Mouse (Mus musculus) liver, embryonic 14.5 days (tissue): ENCODE measurements at regions not wholly inside any gene's neighbourhood (a gene's known extent, or its start where the extent isn't known, plus 50 kb on each side); places are given as distances from the start of the nearest gene placed in this dataset.

Source experiments
- ATAC-seq: fragments of 200-750 bp; cut with Nextera tagmentation; 2 replicates; pipeline ENCODE4 v1.8.0; 2017; ENCODE audit warnings: moderate number of reproducible peaks, mild to moderate bottlenecking, moderate library complexity; ENCODE audit not compliant: insufficient read depth
- DNase-seq, 3 experiments: peaks; one replicate each; pipeline ENCODE4 v3.0.0-alpha.2; 2012 to 2013; ENCODE audit warnings: low read depth in 3 of 3, low spot score in 3 of 3
- H3K27ac ChIP-seq: fragments of 300-500 bp; sonication (generic); 2 replicates; pipeline ENCODE4 v1.5.1; 2014; ENCODE audit warnings: moderate library complexity, mild to moderate bottlenecking, control low read depth, inconsistent platforms
- H3K27me3 ChIP-seq: fragments of 300-500 bp; sonication (generic); 2 replicates; pipeline ENCODE4 v1.6.1; 2014; ENCODE audit warnings: mild to moderate bottlenecking, low read length, moderate library complexity; ENCODE audit not compliant: control insufficient read depth, insufficient read depth
- H3K36me3 ChIP-seq: fragments of 300-500 bp; sonication (generic); replicated peaks from 2 replicates; pipeline ENCODE4 v1.6.1; 2014; ENCODE audit warnings: low read depth; ENCODE audit not compliant: control insufficient read depth, insufficient read depth
- H3K4me1 ChIP-seq, 2 experiments: fragments of 200-500 bp in 1 of 2; fragments of 300-500 bp in 1 of 2; sonication (generic) in 1 of 2; replicated peaks; 2 replicates each; pipeline ENCODE4 v1.6.1; 2012 to 2014; ENCODE audit warnings: antibody characterized with exemption in 1 of 2, inconsistent platforms in 1 of 2, low read length in 1 of 2; ENCODE audit not compliant: control insufficient read depth in 2 of 2, insufficient read depth in 2 of 2
- H3K4me2 ChIP-seq: fragments of 300-500 bp; sonication (generic); 2 replicates; pipeline ENCODE4 v1.6.1; 2014; ENCODE audit warnings: low read depth, mild to moderate bottlenecking, control low read depth, moderate library complexity
- H3K4me3 ChIP-seq, 2 experiments: fragments of 200-500 bp in 1 of 2; fragments of 300-500 bp in 1 of 2; sonication (generic) in 1 of 2; 2 replicates each; pipeline ENCODE4 v1.5.1; 2012 to 2014; ENCODE audit warnings: low read depth in 2 of 2, low read length in 2 of 2, mild to moderate bottlenecking in 2 of 2, control low read depth in 1 of 2, inconsistent platforms in 1 of 2, moderate library complexity in 1 of 2; ENCODE audit not compliant: insufficient read depth in 1 of 2
- H3K9ac ChIP-seq: fragments of 300-500 bp; sonication (generic); replicated peaks from 2 replicates; pipeline ENCODE4 v1.6.1; 2014; ENCODE audit warnings: mild to moderate bottlenecking, control low read depth, moderate library complexity
- H3K9me3 ChIP-seq: fragments of 300-500 bp; sonication (generic); 2 replicates; pipeline ENCODE4 v1.6.1; 2016; ENCODE audit warnings: low read length, mixed read lengths; ENCODE audit not compliant: control insufficient read depth
- CTCF ChIP-seq: IDR thresholded peaks from 2 replicates; pipeline ENCODE4 v1.5.1; 2016; ENCODE audit warnings: antibody characterized with exemption, low read depth, control low read depth
- EP300 ChIP-seq: IDR thresholded peaks from 2 replicates; pipeline ENCODE4 v1.6.1; 2016; ENCODE audit warnings: antibody characterized with exemption, low read depth
- WGBS: fragments of 180-500 bp; shearing (Covaris S2); extraction: QIAGEN DNeasy Blood & Tissue Kit; methylation state at CpG from one replicate; pipeline ENCODE4 v1.1.7; 2014; ENCODE audit not compliant: insufficient replicate concordance; 5-methylcytosine and 5-hydroxymethylcytosine counted together

DNA sequence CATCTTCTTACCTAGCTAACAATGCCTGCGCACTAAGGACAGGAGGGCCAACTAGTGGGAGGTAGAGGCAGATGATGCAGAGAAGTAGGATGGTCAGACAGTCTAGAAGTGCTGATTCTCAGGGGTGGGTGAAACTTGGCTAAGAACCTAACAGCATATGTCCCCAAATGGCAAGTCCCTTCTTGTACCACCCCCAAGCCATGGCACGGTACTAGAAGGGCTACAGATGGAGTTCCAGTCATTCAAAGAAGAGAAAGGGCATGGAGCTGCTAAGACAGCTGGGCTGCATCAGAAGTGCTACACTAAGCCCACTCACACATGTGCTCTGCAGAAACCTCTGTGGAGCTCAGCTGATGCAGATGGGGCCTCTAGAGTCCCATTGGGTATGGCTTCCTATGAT, 2078.8 kb upstream of the Lrrc6 start:
- no peaks in the 10 kb centered on the region for H3K36me3 ChIP-seq
- WGBS: 58% methylated on average over 2 of the region's 2 CpGs

DNA sequence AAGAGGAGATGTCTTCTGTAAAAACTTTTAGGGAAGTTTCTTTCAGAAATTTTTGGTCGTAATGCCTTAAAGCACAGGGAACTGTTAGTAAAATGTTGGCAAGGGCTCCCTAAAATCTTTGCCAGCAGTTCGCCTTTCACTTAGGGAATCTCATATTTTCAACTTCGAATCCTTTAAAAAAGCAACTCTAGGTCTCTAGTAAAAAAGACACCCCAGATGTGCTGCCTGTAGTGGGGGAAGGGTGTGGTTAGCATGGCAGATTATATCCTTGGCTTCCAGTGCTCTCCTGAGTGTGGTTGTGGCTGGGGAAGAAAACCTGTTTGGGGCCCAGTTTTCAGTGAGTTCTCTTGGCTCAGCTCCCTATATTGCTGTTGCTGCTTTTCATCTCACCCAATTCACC, 2059.9 kb upstream of the Lrrc6 start:
- no peak overlapping the region for H3K27ac ChIP-seq
- no peaks in the 10 kb centered on the region for H3K9me3 ChIP-seq
- 51% methylated on average over 3 of the region's 3 CpGs for WGBS
- H3K4me3 ChIP-seq: no peak overlapping the region
- H3K4me2 ChIP-seq: no peak overlapping the region
- ATAC-seq (no peak), DNase-seq (no peak)
- H3K27me3 ChIP-seq: no peaks in the 10 kb centered on the region
- TF ChIP-seq CTCF (no peak), EP300 (no peak)
- no peaks in the 10 kb centered on the region for H3K4me1 ChIP-seq
- H3K36me3 ChIP-seq: no peaks in the 10 kb centered on the region
- no peak overlapping the region for H3K9ac ChIP-seq

More for the DNA sequence above, 2078.8 kb upstream of the Lrrc6 start:
- no peak overlapping the region for H3K4me3 ChIP-seq
- H3K9me3 ChIP-seq: no peaks in the 10 kb centered on the region
- ATAC-seq (no peak), DNase-seq (no peak)
- no peaks in the 10 kb centered on the region for H3K4me1 ChIP-seq
- no peaks in the 10 kb centered on the region for H3K27me3 ChIP-seq
- H3K9ac ChIP-seq: no peak overlapping the region
- TF ChIP-seq EP300: no peak
- TF ChIP-seq CTCF: no peak
- no peak overlapping the region for H3K4me2 ChIP-seq
- H3K27ac ChIP-seq: no peak overlapping the region

GRCm38 (mm10) chr15:68556133-68556532, 2055.4 kb upstream of the Lrrc6 start:
- H3K36me3 ChIP-seq: no peaks in the 10 kb centered on the region
- H3K4me3 ChIP-seq: no peak overlapping the region
- no peaks in the 10 kb centered on the region for H3K27me3 ChIP-seq
- DNase-seq (no peak), ATAC-seq (no peak)
- no peaks in the 10 kb centered on the region for H3K4me1 ChIP-seq
- no peak overlapping the region for H3K9ac ChIP-seq
- H3K4me2 ChIP-seq: no peak overlapping the region
- H3K27ac ChIP-seq: no peak overlapping the region
- no peaks in the 10 kb centered on the region for H3K9me3 ChIP-seq
- whole genome bisulfite sequencing: 53% methylated on average over 7 of the region's 7 CpGs
- TF ChIP-seq EP300 (no peak), CTCF (no peak)

GRCm38 (mm10) chr15:68536055-68536325, 2035.3 kb upstream of the Lrrc6 start:
- Histone ChIP-seq H3K27me3 (no peaks in the 10 kb centered on the region), H3K9ac (no peak overlapping the region), H3K4me2 (no peak overlapping the region), H3K27ac (no peak overlapping the region), H3K9me3 (no peaks in the 10 kb centered on the region), H3K4me1 (no peaks in the 10 kb centered on the region), H3K4me3 (no peak overlapping the region), H3K36me3 (no peaks in the 10 kb centered on the region)
- DNase-seq (no peak), ATAC-seq (no peak)
- WGBS: 49% methylated on average over 4 of the region's 4 CpGs
- TF ChIP-seq EP300 (no peak), CTCF (no peak)

GRCm38 (mm10) chr15:68535297-68536054, 2034.8 kb upstream of the Lrrc6 start:
- H3K9me3 ChIP-seq: no peaks in the 10 kb centered on the region
- no peak overlapping the region for H3K4me2 ChIP-seq
- no peak overlapping the region for H3K27ac ChIP-seq
- H3K36me3 ChIP-seq: no peaks in the 10 kb centered on the region
- H3K27me3 ChIP-seq: no peaks in the 10 kb centered on the region
- no peaks in the 10 kb centered on the region for H3K4me1 ChIP-seq
- no peak for TF ChIP-seq EP300
- WGBS: 49% methylated on average over 10 of the region's 10 CpGs
- DNase-seq (no peak), ATAC-seq (no peak)
- H3K9ac ChIP-seq: no peak overlapping the region
- no peak overlapping the region for H3K4me3 ChIP-seq

DNA sequence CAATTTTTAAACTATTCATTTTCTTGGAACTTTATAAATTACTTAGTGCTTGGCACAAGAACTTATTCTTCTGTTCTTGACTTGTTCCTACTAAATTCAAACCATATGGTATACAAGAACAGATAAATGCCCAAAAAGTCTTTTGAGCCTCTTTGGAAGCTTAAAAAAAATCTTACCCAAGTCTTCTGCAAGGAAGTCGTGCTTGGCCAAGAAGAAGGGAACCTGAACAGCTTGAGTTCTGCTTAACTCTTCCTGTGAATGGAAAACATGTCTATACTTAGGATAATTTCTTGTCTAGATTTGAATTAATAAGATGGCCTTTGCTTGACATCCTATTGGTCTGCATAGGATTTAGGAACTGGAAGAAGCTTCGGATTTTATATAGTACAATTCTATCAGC, 2020.0 kb upstream of the Lrrc6 start:
- no peak for ATAC-seq
- Histone ChIP-seq H3K27me3 (no peaks in the 10 kb centered on the region), H3K36me3 (no peaks in the 10 kb centered on the region), H3K27ac (no peak overlapping the region), H3K4me1 (no peaks in the 10 kb centered on the region), H3K9me3 (no peaks in the 10 kb centered on the region), H3K4me3 (no peak overlapping the region), H3K4me2 (no peak overlapping the region), H3K9ac (no peak overlapping the region)
- no peak for DNase-seq
- WGBS: 42% methylated on average over 2 of the region's 2 CpGs
- no peak for TF ChIP-seq CTCF
- TF ChIP-seq EP300: no peak
